Mouse (Mus musculus) gastrocnemius, postnatal 25 days (tissue): Measurements from ENCODE around the gene Epha2. TPM values are rescaled to one million over a fixed set of nuclear protein-coding genes. Genes with fewer than 3 reads are reported as not detected.

Source experiments
- microRNA-seq, 2 experiments: library from miRNA; unstranded; fragments of <30 nt; microRNA quantifications; one replicate each; pipeline ENCODE4 v1.2.0; 2021; ENCODE audit warnings: borderline replicate concordance in 2 of 2
- total RNA-seq, 2 experiments: library from RNA; stranded (reverse); gene quantifications; 1 replicate in 1 of 2; 2 replicates in 1 of 2; pipeline ENCODE4 v1.2.3; 2021

Gene Epha2
- total RNA-seq, 2 experiments from 2014 or later = 1.3 to 2.0 TPM

Small RNAs within 50 kb of the gene (microRNA-seq; reads per million reads assigned to microRNA genes)
- 0 reads per million in 2 experiments for gene Gm25690

Other genes starting within 250 kb of the Epha2 start
- gene Crocc, start 240.7 kb upstream of the Epha2 start, total RNA-seq = 1 to 10 TPM; 1.8 to 2.4 TPM
- 10 to 100 TPM; 12.6 to 14.5 TPM for gene Necap2, start 222.9 kb upstream of the Epha2 start, total RNA-seq
- gene Spata21, start 212.9 kb upstream of the Epha2 start, total RNA-seq = not detected
- gene Szrd1, start 161.5 kb upstream of the Epha2 start, total RNA-seq = 100 to 1,000 TPM; 131 to 162 TPM
- 1 to 10 TPM; 7.3 to 9.6 TPM for gene Fbxo42, start 153.3 kb upstream of the Epha2 start, total RNA-seq
- gene Rsg1, start 87.3 kb upstream of the Epha2 start, total RNA-seq = under 1 TPM in 1 of 2 experiments, not detected in 1; 0.27 TPM
- gene Arhgef19, start 61.7 kb upstream of the Epha2 start, total RNA-seq = under 1 TPM; 0.74 to 0.83 TPM
- gene Fam131c, start 67.0 kb downstream of the Epha2 start, total RNA-seq = under 1 TPM in 1 of 2 experiments, not detected in 1; 0.29 TPM
- gene Clcnka, start 97.5 kb downstream of the Epha2 start, total RNA-seq = under 1 TPM; 0.35 to 0.51 TPM
- not detected for gene Clcnkb, start 114.8 kb downstream of the Epha2 start, total RNA-seq
- 1,000 to 10,000 TPM in 1 of 2 experiments, 100 to 1,000 TPM in 1; 347 to 1,168 TPM for gene Hspb7, start 119.5 kb downstream of the Epha2 start, total RNA-seq
- 1 to 10 TPM in 1 of 2 experiments, under 1 TPM in 1; 0.91 to 1.0 TPM for gene Srarp, start 134.9 kb downstream of the Epha2 start, total RNA-seq
- gene Zbtb17, start 143.4 kb downstream of the Epha2 start, total RNA-seq = 10 to 100 TPM; 24.7 to 25.5 TPM
- 10 to 100 TPM; 18.6 to 19.9 TPM for gene Spen, start 237.4 kb downstream of the Epha2 start, total RNA-seq